Mouse (Mus musculus) embryonic facial prominence, embryonic 10.5 days (tissue): ENCODE data around the gene Gm21981. TPM values are rescaled to one million over a fixed set of nuclear protein-coding genes. Genes with fewer than 3 reads are reported as not detected.
A peak's percentile ranks its signal among the peaks of the same experiment; 100 is the strongest.

ENCODE experiments used
- DNase-seq: peaks from one replicate; pipeline ENCODE4 v3.0.0-alpha.2; 2017; ENCODE audit warnings: low spot score
- H3K27ac ChIP-seq: fragments of 300-500 bp; sonication (generic); replicated peaks from 2 replicates; pipeline ENCODE4 v1.5.1; 2016; ENCODE audit warnings: mild to moderate bottlenecking
- H3K27me3 ChIP-seq: fragments of 300-500 bp; sonication (generic); replicated peaks from 2 replicates; pipeline ENCODE4 v1.6.1; 2016; ENCODE audit warnings: low read depth, mild to moderate bottlenecking; ENCODE audit not compliant: poor library complexity, severe bottlenecking
- H3K36me3 ChIP-seq: fragments of 300-500 bp; sonication (generic); replicated peaks from 2 replicates; pipeline ENCODE4 v1.6.1; 2016; ENCODE audit warnings: mild to moderate bottlenecking, moderate library complexity
- H3K4me1 ChIP-seq: fragments of 300-500 bp; sonication (generic); 2 replicates; pipeline ENCODE4 v1.6.1; 2016
- H3K4me3 ChIP-seq: fragments of 300-500 bp; sonication (generic); 2 replicates; pipeline ENCODE4 v1.5.1; 2016; ENCODE audit warnings: mild to moderate bottlenecking, moderate library complexity
- H3K9me3 ChIP-seq: fragments of 300-500 bp; sonication (generic); 2 replicates; pipeline ENCODE4 v1.6.1; 2016; ENCODE audit warnings: mild to moderate bottlenecking
- WGBS: fragments of 180-500 bp; shearing (Covaris S2); methylation state at CpG from one replicate; pipeline ENCODE4 v1.1.7; 2016; 5-methylcytosine and 5-hydroxymethylcytosine counted together
- polyA plus RNA-seq: library from polyadenylated mRNA; unstranded; fragments of >200 nt; fragmentation: Nextera tagmentation; extraction: Ambion mirVana; gene quantifications from 2 replicates; pipeline ENCODE4 v1.2.1, GENCODE M21; 2016

The Gm21981 gene
- polyA plus RNA-seq, result 0.21 and 0.24 TPM in 2 replicates

DNA sequence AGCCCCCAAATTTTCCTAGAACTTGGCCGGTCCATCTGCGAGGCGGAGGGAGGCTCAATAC is at the start of gene Gm21981:
TSS of gene Gm21981 (minus strand) at position 14 of the 61 bp plus-strand sequence.
- Histone ChIP-seq H3K27ac (peak within 1 kb of the TSS; percentile 90), H3K9me3 (no peaks in the 10 kb centered on the region), H3K4me1 (peaks cover 32% of the 10 kb centered on the region), H3K4me3 (peak within 1 kb of the TSS; percentile 85), H3K27me3 (peaks cover 63% of the 10 kb centered on the region), H3K36me3 (peaks cover 10% of the 10 kb centered on the region)
- no peak for DNase-seq
- WGBS, result 0% methylated on average over 3 of the region's 3 CpGs

DNA sequence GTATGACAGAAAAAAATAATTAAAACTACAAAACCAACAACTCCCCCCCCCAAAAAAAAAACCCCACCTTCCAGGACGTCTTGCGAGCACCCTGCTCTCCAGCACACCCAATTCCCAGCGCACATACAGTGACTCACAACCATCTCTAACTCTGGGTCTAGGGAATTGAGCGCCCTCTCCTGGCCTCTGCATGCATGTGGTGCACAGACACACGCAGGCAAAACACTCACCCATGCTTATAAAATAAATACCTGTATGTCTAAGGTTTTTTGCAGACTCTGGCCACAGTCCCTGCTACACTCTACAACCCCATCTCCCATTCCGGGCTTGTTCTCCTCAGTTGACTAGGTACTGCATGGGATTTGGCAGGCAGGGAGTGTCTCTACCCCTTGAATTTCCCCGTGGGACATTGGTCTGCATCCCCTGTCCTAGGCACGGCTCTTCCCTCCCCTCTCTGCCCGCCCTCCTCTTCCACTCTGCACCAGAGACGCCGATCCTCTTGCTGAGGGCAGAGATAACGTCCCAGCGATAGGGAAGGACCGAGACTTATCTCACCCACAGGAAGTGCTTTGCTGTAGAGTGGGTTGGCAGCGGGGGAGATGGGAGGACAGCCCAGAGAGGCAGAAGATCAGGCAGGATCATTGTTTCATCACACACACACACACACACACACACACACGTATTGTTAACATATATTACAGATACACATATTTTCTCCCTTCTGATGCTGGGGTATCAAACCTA is 48.9 kb upstream of the Gm21981 start:
- Histone ChIP-seq H3K27ac (no peak overlapping the region), H3K9me3 (peaks cover 4% of the 10 kb centered on the region), H3K4me1 (peaks cover 18% of the 10 kb centered on the region), H3K27me3 (peaks cover 38% of the 10 kb centered on the region), H3K36me3 (no peaks in the 10 kb centered on the region), H3K4me3 (no peak overlapping the region)
- WGBS, result 40% methylated on average over 16 of the region's 16 CpGs
- no peak for DNase-seq

DNA sequence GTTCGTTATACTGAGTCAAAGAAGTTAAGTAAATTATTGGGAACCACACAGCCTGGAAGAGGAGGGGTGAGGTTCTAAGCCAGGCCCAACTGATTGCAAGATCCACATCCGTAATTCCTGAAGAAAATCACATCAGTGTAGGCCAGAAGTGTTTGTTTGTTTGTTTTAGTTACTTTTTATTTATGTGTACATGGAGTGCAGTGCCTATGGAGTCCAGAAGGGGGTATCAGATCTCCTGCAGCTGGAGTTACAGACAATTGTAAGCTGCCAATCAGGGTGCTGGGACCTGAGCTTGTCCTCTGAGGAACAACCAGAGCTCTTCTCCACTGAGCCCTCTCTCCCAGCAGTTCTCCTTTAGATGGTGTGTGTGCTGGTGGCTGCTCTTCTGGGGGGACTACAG is 45.9 kb upstream of the Gm21981 start:
- H3K4me1 ChIP-seq, result peaks cover 35% of the 10 kb centered on the region
- H3K36me3 ChIP-seq, result no peaks in the 10 kb centered on the region
- H3K27me3 ChIP-seq, result peaks cover 51% of the 10 kb centered on the region
- DNase-seq, result no peak
- no peak overlapping the region for H3K27ac ChIP-seq
- WGBS, result 65% methylated on average over 2 of the region's 2 CpGs
- no peak overlapping the region for H3K4me3 ChIP-seq
- peaks cover 4% of the 10 kb centered on the region for H3K9me3 ChIP-seq

DNA sequence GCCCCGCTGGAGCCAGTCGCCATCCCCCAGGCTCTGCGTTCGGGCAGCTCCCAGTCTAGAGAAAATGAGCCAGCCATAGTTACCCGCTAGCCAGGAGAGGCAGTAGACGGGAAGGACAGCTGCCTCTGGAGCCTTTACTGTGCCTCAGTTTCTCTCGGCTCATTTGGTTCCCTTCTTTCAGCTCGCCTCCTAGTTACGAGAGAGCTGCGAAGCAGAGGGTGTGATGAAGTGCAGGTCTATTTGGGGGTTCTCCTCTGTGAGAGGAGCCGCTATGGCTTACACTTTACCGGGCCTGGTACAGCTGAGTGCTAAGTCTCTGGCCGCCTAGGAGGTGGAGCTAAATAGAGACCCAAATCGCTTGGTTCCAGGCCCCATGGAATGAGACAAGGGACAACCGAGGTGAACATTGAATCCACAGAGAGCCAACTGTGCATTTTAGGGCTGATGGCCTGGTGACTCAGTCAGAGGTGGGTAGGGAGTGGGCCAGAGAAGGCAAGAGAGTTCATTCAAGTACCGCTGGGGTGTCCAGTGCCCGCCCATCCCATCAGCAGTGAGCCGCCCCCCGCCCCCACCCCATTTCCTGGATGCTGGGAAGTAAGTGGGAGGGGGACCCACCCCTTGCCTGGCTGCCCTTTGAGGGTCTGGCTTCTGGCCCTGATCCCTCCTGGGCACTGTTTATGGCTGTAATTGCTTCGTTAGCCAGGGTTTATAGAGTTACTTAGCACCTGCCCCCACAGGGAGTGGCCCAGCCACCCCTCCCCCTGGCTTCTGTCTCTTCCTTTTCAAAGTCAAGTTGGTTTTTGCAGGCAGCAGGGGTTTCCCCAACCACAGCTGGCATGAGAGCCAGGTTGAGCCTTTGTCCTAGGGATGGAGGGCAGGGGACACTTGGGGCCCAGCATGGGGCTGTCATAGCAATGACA is 44.9 kb upstream of the Gm21981 start:
- H3K9me3 ChIP-seq, result no peaks in the 10 kb centered on the region
- DNase-seq, result no peak
- 4% methylated on average over 20 of the region's 20 CpGs for WGBS
- H3K4me1 ChIP-seq, result peaks cover 35% of the 10 kb centered on the region
- peaks cover 53% of the 10 kb centered on the region for H3K27me3 ChIP-seq
- peak overlapping the region; percentile 76; the same call in 1 of the 2 replicates for H3K27ac ChIP-seq
- peak overlapping the region; percentile 77 for H3K4me3 ChIP-seq
- H3K36me3 ChIP-seq, result no peaks in the 10 kb centered on the region

DNA sequence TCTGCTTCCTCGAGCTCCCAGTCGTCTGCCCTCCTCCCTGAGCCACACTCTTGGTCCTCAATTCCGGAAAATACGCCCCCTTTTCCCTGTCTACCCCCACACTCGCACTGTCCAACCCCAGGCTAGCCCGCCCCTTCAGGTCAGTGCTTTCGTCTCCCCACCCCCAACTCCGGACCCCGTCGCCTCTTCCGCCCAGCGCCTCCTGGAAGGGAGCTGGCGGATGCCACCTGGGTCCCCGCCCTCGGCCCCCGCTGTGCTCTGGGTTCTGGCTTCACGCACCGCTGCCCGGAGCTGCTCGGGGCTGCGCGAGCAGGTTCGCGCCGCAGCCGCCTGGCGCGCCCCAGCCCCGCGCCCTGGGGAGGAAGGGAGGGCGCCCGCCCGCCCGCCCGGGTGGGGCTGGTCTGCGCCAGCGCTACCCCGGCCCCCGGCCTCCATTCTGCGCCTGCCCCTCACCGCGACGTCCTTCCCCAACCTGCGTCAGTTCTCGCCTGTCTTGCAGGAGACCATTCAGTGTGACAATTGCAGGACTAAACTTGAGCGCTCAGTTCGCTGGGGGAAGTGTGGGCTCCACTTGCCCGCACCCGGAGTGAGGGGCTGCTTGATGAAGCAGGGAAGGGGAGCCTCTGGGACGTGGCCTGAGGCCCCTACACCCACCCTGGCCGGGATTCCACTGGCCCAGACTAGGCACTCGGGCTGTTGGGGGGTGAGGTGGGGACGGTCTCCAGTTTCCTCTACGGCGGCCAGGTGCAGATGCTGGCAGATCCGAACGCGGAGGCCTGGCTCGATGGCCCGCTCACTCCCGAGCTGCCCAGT is 44.0 kb upstream of the Gm21981 start:
- no peaks in the 10 kb centered on the region for H3K9me3 ChIP-seq
- peak overlapping the region; percentile 76 for H3K27ac ChIP-seq
- DNase-seq, result peak; percentile 57
- H3K4me3 ChIP-seq, result peak overlapping the region; percentile 77
- H3K27me3 ChIP-seq, result peaks cover 53% of the 10 kb centered on the region
- H3K4me1 ChIP-seq, result peaks cover 39% of the 10 kb centered on the region
- under 1% methylated on average over 61 of the region's 61 CpGs for WGBS
- no peaks in the 10 kb centered on the region for H3K36me3 ChIP-seq

DNA sequence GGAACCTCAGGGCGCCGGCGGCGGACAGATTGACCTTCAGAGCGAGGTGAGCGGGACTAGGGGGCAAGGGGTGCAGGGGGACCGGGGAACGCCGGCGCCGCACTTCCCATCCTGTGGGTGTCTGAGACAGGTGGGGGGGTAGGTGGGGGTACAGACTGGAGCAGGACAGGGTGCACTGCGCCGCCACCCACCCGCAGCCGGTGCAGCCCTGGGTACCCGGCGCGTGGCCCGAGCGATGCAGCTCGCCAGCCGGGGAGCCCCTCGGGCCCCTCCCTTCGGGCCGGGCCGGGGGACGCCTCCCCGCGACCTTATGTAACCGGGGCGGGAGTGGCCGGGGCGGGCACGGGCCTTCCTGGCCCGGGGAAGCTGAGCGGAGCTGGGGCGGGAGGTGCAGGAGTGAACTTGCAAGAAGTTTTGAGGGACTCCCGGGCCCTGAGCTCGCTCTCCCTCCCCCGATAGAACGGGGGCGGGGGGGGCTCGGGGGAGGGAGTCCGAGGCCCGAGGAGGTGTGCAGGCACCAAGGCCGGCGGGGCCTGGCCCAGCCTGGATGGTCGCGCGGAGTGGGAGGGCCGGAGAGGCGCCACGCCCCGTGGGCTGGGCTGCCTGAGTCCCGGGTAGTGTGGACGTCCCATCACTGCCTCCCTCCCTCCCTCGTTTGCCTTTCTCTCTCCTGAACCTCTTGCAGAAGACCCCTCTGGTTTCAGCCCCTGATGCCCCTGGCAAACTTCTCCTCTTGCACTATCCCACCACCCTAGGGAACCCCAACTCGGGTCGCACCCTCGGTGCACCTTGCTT is 43.2 kb upstream of the Gm21981 start:
- H3K4me1 ChIP-seq, result peaks cover 39% of the 10 kb centered on the region
- H3K36me3 ChIP-seq, result no peaks in the 10 kb centered on the region
- no peaks in the 10 kb centered on the region for H3K9me3 ChIP-seq
- H3K27ac ChIP-seq, result peak overlapping the region; percentile 76
- H3K4me3 ChIP-seq, result peak overlapping the region; percentile 77
- H3K27me3 ChIP-seq, result peaks cover 53% of the 10 kb centered on the region
- DNase-seq, result peak; percentile 78
- WGBS, result under 1% methylated on average over 59 of the region's 60 CpGs

DNA sequence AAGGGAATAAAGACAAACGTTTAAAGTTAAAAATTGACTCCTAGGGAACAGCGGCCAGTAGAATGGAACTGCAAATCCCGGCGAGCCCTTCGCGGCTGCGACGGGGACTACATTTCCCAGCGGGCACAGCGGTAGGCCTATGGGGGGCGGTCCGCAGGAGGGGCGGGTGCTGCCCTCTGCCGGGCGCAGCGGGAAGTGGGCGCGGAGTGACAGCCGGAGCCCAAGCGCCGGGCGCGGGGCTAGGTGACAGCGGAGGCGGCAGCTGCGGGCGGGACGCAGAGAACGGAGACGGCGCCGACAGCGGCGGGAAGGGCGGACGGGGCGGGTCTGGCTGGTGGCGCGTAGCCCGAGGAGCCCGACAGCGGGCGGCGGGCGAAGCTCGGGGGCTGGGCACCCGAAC is 42.6 kb upstream of the Gm21981 start, which contains the start of gene Tfeb:
TSS of gene Tfeb (plus strand) at position 175 of the 400 bp plus-strand sequence.
- H3K4me3 ChIP-seq, result peak within 1 kb of the TSS; percentile 77
- peaks cover 53% of the 10 kb centered on the region for H3K27me3 ChIP-seq
- H3K4me1 ChIP-seq, result peaks cover 39% of the 10 kb centered on the region
- H3K9me3 ChIP-seq, result no peaks in the 10 kb centered on the region
- no peaks in the 10 kb centered on the region for H3K36me3 ChIP-seq
- peak within 1 kb of the TSS; percentile 76 for H3K27ac ChIP-seq
- WGBS, result under 1% methylated on average over 47 of the region's 47 CpGs
- peak; percentile 96 for DNase-seq

DNA sequence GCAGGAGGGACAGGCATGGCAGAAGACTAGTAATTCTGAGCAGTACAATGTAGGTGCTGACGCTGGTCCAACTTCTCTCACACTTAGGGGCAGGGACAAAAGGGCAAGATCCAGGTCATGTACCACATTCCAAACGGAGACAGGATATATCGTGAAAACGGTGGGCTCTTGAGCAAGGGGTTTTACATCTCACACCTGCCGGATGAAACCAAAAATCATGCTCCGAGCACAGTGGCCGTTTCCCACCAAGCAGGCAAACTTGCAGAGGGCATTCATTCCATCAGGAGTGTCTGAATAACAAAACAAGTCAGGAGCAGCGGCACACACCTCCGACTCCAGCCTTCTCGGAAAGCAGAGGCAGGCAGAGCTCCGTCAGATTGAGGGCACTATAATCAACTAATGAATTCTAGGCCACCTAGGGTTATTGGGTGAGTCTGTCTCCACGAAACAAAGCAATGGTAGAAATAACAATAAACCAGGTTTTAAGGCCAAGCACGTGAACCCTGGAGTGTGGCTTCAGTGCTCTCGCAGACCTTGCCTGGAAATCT is 41.4 kb upstream of the Gm21981 start:
- no peak for DNase-seq
- WGBS, result 72% methylated on average over 14 of the region's 14 CpGs
- no peak overlapping the region for H3K27ac ChIP-seq
- no peaks in the 10 kb centered on the region for H3K36me3 ChIP-seq
- H3K27me3 ChIP-seq, result peaks cover 40% of the 10 kb centered on the region
- peaks cover 44% of the 10 kb centered on the region for H3K4me1 ChIP-seq
- no peaks in the 10 kb centered on the region for H3K9me3 ChIP-seq
- H3K4me3 ChIP-seq, result no peak overlapping the region

DNA sequence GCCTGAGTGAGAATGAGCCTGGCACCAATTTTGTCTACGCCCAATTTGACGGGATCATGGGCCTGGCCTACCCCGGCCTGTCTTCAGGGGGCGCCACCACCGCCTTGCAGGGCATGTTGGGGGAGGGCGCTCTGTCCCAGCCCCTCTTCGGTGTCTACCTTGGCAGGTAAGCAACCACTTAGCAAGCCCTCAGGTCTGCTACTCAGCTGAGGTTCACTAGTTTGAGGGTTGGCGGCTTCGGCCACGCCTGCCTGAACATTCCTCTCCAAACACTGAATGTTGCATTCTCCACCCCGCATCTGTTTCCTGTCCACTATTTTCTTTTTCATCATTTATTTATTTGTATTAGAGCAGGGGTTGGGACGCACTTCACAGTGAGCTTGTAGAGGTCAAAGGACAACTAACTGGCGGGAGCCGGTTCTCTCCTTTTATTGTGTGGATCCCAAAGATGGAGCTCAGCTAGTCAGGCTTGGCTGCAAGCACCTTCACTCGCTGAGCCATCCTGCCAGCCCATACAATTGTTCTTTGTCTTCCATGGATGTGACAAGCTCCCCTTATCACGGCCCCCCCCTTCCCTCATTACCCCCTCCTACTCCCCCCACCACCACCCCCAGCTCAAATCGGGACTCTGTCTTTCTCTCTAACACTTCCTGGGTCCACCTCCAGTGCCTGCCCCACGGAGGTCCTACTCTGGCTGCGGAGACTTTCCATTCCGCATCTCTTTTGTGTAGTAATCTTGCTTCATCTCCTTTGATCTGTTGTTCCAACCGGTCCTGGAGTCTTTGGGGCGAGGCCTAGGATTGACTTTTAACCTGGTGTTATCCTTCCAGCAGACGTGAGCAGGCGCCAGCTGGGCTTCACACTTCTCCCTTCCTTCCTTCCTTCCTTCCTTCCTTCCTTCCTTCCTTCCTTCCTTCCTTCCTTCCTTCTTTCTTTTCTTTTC is 36.6 kb upstream of the Gm21981 start:
- H3K27me3 ChIP-seq, result peaks cover 2% of the 10 kb centered on the region; the same call in 1 of the 2 replicates
- H3K9me3 ChIP-seq, result no peaks in the 10 kb centered on the region
- no peaks in the 10 kb centered on the region for H3K36me3 ChIP-seq
- H3K27ac ChIP-seq, result no peak overlapping the region; the same call in 1 of the 2 replicates
- DNase-seq, result no peak
- peaks cover 16% of the 10 kb centered on the region; the same call in 1 of the 2 replicates for H3K4me1 ChIP-seq
- 53% methylated on average over 24 of the region's 24 CpGs for WGBS
- no peak overlapping the region for H3K4me3 ChIP-seq

DNA sequence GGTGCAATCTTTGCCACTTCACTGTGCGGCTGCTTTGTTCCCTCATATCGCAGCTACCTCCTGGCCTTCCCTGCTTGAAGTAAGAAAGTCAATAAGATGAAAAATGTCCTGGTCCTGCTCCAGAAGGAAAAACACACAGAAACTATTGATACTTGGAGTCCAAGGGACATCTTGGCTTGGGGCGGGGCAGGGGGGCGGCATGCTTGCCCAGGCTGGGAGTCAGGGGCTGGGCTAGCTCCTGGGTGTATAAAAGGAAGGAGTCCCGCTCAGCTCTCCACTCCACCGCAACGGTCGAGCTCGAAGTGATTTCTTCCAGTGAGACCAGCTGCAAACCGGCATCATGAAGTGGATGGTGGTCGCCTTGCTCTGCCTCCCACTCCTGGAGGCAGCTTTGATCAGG is 32.3 kb upstream of the Gm21981 start, which contains the start of gene Pgc:
TSS of gene Pgc (plus strand) at position 277 of the 400 bp plus-strand sequence.
- no peak within 1 kb of the TSS for H3K4me3 ChIP-seq

DNA sequence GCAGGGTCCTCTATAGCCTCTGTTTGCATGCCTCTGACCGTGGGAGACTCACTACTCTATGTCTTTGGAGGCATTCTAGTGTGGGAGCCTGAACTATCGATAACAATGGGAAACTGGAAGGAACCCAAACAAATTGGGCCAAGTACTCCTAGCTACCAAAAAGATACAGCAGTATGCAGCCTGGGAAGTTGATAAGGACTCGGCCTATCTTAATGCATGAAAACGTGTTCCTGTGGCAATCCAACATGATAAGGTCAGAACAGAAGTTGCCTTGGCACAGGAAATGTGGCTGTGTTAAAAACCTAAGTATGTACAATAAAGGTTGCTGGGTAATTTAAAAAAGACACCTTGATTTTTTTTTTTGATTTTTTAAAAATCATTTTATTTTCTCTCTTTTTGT is 26.9 kb upstream of the Gm21981 start:
- WGBS, result 88% methylated on average over 4 of the region's 4 CpGs
- no peaks in the 10 kb centered on the region for H3K27me3 ChIP-seq
- no peaks in the 10 kb centered on the region for H3K9me3 ChIP-seq

More for the DNA sequence above, 32.3 kb upstream of the Gm21981 start, which contains the start of gene Pgc:
- Histone ChIP-seq H3K4me1 (peaks cover 12% of the 10 kb centered on the region; the same call in 1 of the 2 replicates), H3K9me3 (no peaks in the 10 kb centered on the region), H3K36me3 (no peaks in the 10 kb centered on the region), H3K27ac (no peak within 1 kb of the TSS), H3K27me3 (no peaks in the 10 kb centered on the region)
- no peak for DNase-seq
- 83% methylated on average over 11 of the region's 11 CpGs for WGBS

More for the DNA sequence above, 26.9 kb upstream of the Gm21981 start:
- H3K4me3 ChIP-seq, result no peak overlapping the region
- DNase-seq, result no peak
- H3K4me1 ChIP-seq, result 0 out of 2 replicates have a peak, but pooled peaks cover 3% of the 10 kb centered on the region
- H3K36me3 ChIP-seq, result no peaks in the 10 kb centered on the region
- no peak overlapping the region for H3K27ac ChIP-seq
